In genomic region chr7:68724711-68725110, GRCm38 (mm10) we compare ENCODE assay signal across 20 mouse cellular contexts.
"Had no signal": no experiment of that assay in that cellular context is flagged by ENCODE, and none has a peak within 500 bp of the region (broad histone marks: within the 10 kb centered on the region; RNA-seq: fewer than 3 reads in every experiment).

No protein-coding gene starts in this region.

- DNase-seq: kidney, adult 2 months; kidney, postnatal 25 days; layer of hippocampus, adult 9-11 months; liver, embryonic 13.5 days; lung, adult 18-20 months; lung, postnatal 10 days; lung, postnatal 36 days; thymus, adult 2 months; thymus, postnatal 14 days; thymus, postnatal 4 days had no signal

- H3K4me1 ChIP-seq: liver, embryonic 13.5 days; megakaryocyte, embryonic 14.5 days; midbrain, embryonic 13.5 days; neural tube, embryonic 13.5 days had no signal

- H3K36me3 ChIP-seq: limb, embryonic 10.5 days; limb, embryonic 13.5 days; liver, embryonic 13.5 days; lung, embryonic 15.5 days; midbrain, embryonic 10.5 days; midbrain, embryonic 13.5 days; neural tube, embryonic 13.5 days had no signal

- H3K27me3 ChIP-seq: limb, embryonic 13.5 days; liver, embryonic 13.5 days; lung, embryonic 15.5 days; megakaryocyte, embryonic 14.5 days; midbrain, embryonic 13.5 days; neural tube, embryonic 13.5 days had no signal

- H3K27ac ChIP-seq: kidney, postnatal 0 days; limb, embryonic 10.5 days; limb, embryonic 13.5 days; liver, embryonic 13.5 days; lung, embryonic 15.5 days; midbrain, embryonic 10.5 days; midbrain, embryonic 13.5 days; neural tube, embryonic 13.5 days had no signal

- H3K9ac ChIP-seq: limb, embryonic 13.5 days; liver, embryonic 13.5 days; lung, embryonic 15.5 days; midbrain, embryonic 13.5 days; neural tube, embryonic 13.5 days had no signal

- ATAC-seq: midbrain, embryonic 13.5 days; midbrain, embryonic 16.5 days had no signal

- H3K9me3 ChIP-seq: limb, embryonic 10.5 days; limb, embryonic 13.5 days; liver, embryonic 13.5 days; lung, embryonic 15.5 days; midbrain, embryonic 10.5 days; midbrain, embryonic 13.5 days; neural tube, embryonic 13.5 days had no signal

- H3K4me2 ChIP-seq: limb, embryonic 13.5 days; liver, embryonic 13.5 days; lung, embryonic 15.5 days; midbrain, embryonic 13.5 days; neural tube, embryonic 13.5 days had no signal

- H3K4me3 ChIP-seq: limb, embryonic 10.5 days; limb, embryonic 13.5 days; liver, embryonic 13.5 days; lung, embryonic 15.5 days; megakaryocyte, embryonic 14.5 days; midbrain, embryonic 10.5 days; midbrain, embryonic 13.5 days; myocyte; neural tube, embryonic 13.5 days had no signal
